Mouse (Mus musculus): ENCODE measurements at regions not wholly inside any gene's neighbourhood (a gene's known extent, or its start where the extent isn't known, plus 50 kb on each side); places are given as distances from the start of the nearest gene placed in this dataset.
"Not testable (repeated sequence)": the region's sequence is repeated elsewhere in the genome, so short reads cannot be mapped to it uniquely, and the experiment has no call there.

DNA sequence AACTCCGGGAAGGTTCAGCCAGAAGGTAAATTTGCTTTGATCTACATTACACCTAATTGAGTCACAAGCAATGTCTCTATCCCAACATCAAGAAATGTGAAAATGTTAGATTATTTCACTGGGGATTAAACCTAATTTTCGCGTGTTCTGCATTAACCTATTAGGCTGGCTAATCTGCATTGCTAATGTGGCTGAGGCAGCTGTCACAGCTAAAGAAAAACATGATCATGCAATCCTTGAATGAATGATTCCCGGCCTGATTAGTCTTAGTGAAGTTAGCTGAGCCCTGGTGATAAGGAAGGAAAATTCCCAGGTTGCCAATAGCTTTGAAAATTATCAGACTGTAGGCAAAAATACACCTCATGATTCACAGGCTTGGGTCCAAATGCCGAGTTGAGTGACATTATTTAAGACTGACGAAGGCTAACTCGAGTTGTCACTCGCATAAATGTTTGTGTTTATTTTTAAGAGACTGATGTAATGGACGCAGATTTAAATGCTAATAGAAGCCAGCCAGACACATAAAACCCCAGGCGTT, 131.5 kb upstream of the Kiz start:
- DNase-seq (ENCODE audit: low spot score) = no peak

DNA sequence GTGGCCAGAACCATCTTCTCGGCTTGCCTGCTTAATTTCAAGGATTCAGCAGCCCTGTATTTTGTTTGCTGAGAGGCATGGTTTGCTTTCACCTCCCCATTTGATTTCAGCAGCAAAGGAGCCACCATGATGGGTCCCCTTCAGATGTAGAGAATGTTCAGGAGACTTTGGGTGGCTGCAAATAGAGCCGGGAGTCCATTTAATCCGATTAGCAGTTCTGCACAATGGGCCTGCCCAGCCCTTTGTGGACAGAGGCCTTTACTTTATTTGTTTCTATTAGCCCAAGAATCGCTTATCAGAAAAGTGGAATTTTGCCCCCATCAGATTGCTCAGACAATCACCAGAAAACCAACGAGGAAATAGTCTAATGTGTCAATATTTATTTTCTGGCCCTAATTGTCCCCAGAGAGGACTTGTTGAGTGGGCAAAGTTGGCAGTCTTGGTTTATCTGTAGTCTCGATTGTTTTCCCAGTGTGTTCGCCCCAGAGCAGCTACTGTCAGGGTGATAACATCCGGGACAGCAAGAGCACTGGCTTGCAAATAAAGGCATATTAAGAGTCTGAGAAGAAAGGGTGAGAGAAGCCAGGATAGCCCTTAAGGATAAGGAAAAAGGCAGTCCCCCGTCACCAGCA, 130.6 kb upstream of the Kiz start:
- no peak for DNase-seq (ENCODE audit: low spot score)

DNA sequence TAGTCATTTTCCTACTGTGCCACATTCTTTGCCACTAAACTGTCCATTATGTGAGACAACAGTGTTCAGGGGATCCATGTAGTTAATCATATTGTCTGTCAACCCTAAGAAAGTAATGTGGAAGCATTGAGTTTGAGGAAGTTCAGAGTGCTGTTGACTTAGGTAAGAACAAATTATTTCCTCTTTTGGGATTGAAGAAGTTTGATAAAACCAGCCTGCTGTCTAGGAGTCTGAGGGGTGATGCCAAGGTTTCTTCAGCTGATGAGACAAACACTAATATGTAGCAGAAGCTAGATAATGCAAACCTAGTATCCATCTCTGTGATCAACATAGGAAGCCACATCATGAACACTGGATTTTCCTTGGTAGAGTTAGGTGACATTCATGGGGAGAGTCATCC, 127.0 kb upstream of the Kiz start:
- DNase-seq (ENCODE audit: low spot score) = no peak

DNA sequence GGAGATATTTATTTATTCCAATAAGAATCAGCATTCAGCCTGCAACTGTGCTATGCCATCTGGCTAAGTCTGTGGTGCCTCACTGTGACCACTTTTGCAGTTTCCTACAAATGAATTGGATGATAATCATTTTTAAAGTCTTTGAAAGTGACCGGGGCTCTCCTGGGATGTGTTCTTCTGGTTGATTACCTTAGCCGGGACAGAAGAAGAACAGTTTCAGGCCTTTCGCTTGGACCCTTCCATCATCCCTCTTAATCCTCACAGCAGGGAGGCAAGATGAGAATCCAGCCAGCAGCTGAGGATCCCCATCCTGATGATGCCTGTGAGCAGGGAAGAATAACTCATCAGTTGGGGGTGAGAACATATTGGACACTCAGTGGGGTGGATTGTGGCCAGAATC, 124.6 kb upstream of the Kiz start:
- DNase-seq (ENCODE audit: low spot score) = no peak

DNA sequence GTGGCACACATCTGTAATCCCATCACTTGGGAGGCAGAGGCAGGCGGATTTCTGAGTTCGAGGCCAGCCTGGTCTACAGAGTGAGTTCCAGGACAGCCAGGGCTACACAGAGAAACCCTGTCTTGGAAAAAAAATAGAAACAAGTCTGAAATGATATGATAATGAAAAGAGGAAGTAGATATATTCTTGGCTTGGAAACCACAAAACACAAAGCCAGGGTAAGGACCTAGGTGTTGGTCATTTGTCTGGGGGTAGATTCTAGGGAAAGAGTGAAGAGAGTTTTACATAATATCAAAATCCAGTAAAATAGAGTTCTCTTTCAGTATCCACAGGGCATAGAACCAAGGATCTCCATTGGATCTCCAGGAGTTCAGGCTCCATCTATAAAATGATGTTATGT, 122.8 kb upstream of the Kiz start:
- not testable (repeated sequence) for DNase-seq (ENCODE audit: low spot score)

DNA sequence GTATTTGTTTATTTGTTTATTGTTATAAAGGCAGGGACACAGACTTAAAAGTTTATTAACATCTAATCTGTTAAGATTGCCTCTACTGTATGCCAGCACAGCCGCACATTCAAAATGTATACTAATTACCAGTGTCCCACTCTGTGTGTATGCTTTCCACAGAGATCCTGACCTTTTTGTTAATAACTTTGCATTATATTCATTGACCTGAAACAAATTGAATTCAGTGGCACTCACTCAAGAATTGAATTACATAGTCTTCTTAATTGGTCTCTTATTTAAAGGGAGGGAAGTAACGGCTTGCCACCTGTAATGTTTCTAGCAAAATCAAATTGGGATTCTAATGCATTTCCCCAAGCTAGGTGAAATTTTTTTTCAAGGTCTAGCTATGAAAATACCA, 111.3 kb upstream of the Kiz start:
- no peak for DNase-seq (ENCODE audit: low spot score)

- DNase-seq (ENCODE audit: low spot score) = no peak
Measured at GRCm38 (mm10) chr2:146745012-146745682, 110.5 kb upstream of the Kiz start.

- peak; percentile 51 for DNase-seq (ENCODE audit: low spot score)
Measured at GRCm38 (mm10) chr2:146745683-146746047, 110.0 kb upstream of the Kiz start.

- DNase-seq (ENCODE audit: low spot score) = no peak
Measured at GRCm38 (mm10) chr2:146753988-146754387, 101.7 kb upstream of the Kiz start.

- no peak for DNase-seq (ENCODE audit: low spot score)
Measured at GRCm38 (mm10) chr2:146763522-146764144, 92.0 kb upstream of the Kiz start.

DNA sequence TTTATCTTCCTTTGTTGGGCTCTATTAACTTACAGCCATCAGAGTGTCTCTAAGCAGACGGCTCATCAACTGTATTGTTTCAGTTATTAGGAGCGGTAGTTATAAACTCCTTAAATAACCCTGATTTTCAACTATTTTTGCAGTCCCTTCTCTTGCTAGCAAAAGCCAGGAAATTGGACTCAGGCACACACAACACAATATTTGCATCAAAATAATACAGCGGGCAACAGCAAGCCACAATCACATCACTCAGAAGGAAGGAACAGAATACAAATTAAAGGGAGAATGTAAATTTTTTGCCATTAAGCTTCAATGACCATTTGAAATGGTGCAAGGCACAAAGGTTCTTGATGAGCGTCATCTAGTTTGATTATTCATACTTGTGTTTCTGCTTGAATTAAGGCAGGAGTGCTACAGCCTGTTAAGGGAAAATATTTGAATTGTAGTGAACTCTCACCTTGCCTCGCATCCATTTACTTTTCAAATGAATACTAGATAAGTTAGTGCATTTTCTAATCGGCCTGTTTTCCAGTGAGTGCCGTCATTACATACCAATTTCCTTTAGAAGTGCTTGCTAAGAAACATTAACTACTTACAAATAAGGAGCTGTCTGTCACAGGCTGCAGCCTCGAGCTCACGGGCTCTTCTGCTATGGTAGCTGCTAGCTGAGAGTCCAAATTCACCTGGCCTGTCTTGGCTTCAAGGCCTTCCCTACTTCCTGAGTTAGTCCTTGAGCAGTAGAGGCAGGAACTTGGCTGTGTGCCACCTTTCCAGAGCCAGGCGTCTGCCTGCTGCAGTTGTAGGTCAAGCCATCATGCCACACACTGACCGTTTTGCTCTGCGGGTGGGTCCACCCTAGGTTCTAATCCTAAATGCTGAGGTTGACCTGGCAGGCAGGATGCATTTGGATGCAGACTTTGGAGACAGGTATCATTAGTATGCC, 91.1 kb upstream of the Kiz start:
- DNase-seq (ENCODE audit: low spot score) = no peak

- no peak for DNase-seq (ENCODE audit: low spot score)
Measured at GRCm38 (mm10) chr2:146774876-146775275, 80.8 kb upstream of the Kiz start.

GRCm38 (mm10) chr2:146787132-146787810, 68.4 kb upstream of the Kiz start:
- no peak for DNase-seq (ENCODE audit: low spot score)

DNA sequence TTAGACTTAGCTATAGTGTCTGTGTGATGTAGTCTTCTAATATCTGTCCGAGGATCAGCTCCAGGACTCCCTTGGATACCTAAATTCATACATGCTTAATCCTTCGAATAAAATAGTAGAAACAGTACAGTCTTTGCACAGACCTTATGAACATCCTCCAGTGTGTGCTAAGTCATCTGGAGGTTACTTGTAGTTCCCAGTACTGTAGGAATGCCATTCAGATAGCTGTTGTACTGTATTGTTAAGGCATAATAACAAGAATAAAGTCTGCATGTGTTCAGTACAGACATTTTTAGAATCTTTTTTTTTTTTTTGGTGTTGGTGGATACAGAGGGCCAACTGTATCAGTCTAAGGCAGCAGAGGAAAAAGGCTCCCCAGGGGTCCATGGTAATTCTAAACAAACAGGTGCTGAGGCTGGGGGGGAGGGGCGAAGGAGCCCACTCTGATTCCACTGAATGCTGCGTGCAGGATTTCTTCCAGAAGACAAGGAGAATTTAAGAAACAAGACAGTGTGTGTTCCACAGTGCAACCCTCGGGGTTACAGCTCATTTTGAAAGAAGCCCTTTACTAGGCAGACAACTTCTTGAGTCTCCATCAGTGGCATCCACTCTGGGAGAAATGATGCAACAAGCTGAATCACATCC, 67.7 kb upstream of the Kiz start:
- no peak for DNase-seq (ENCODE audit: low spot score)

- DNase-seq (ENCODE audit: low spot score) = peak; percentile 23
Measured at GRCm38 (mm10) chr2:146792844-146793420, 62.7 kb upstream of the Kiz start.

DNA sequence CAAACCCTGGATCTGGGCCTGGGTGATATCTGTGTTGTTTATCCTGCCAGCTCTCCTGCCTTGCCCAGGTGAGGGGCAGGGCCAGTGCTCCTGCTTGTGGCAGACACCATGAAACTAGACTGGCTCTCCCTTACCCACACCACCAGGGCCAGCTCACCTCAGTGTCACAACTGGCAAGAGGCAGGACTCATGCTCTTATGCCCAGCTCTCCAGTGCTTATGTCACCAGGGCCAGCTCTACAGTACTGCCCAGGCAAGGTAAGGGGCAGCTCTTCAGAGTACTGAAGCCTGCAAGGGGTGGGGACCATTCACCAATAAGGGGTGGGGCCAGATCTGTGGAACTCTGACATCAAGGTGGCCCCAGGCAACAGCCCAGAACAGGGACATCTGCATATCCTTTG, 52.7 kb upstream of the Kiz start:
- no peak for DNase-seq (ENCODE audit: low spot score)
